Mouse (Mus musculus): Measurements from ENCODE around the gene Plin3.
"Not testable (repeated sequence)": the region's sequence is repeated elsewhere in the genome, so short reads cannot be mapped to it uniquely, and the experiment has no call there.

Gene Plin3

GRCm38 (mm10) chr17:56273482-56273881 lies 19.2 kb downstream of the Plin3 start:
- no peak for DNase-seq (ENCODE audit: low spot score)

- DNase-seq (ENCODE audit: low spot score): no peak
Measured at GRCm38 (mm10) chr17:56272644-56273043, 20.0 kb downstream of the Plin3 start.

- no peak for DNase-seq (ENCODE audit: low spot score)
Measured at GRCm38 (mm10) chr17:56271609-56272253, 20.9 kb downstream of the Plin3 start.

GRCm38 (mm10) chr17:56269741-56270140 lies 22.9 kb downstream of the Plin3 start:
- DNase-seq (ENCODE audit: low spot score): no peak

GRCm38 (mm10) chr17:56269153-56269630 lies 23.5 kb downstream of the Plin3 start:
- no peak for DNase-seq (ENCODE audit: low spot score)

- no peak for DNase-seq (ENCODE audit: low spot score)
Measured at GRCm38 (mm10) chr17:56266271-56266670, 26.4 kb downstream of the Plin3 start.

GRCm38 (mm10) chr17:56265869-56266268 lies 26.8 kb downstream of the Plin3 start:
- DNase-seq (ENCODE audit: low spot score): no peak

- no peak for DNase-seq (ENCODE audit: low spot score)
Measured at GRCm38 (mm10) chr17:56265011-56265410, 27.7 kb downstream of the Plin3 start.

GRCm38 (mm10) chr17:56264020-56264419 lies 28.7 kb downstream of the Plin3 start:
- DNase-seq (ENCODE audit: low spot score): peak; percentile 71

- DNase-seq (ENCODE audit: low spot score): no peak
Measured at GRCm38 (mm10) chr17:56262645-56263094, 30.0 kb downstream of the Plin3 start.

GRCm38 (mm10) chr17:56261166-56261565 lies 31.5 kb downstream of the Plin3 start:
- DNase-seq (ENCODE audit: low spot score): no peak

- DNase-seq (ENCODE audit: low spot score): no peak
Measured at GRCm38 (mm10) chr17:56259301-56260037, 33.2 kb downstream of the Plin3 start.

- not testable (repeated sequence) for DNase-seq (ENCODE audit: low spot score)
Measured at GRCm38 (mm10) chr17:56258812-56259211, 33.9 kb downstream of the Plin3 start.

GRCm38 (mm10) chr17:56258269-56258668 lies 34.4 kb downstream of the Plin3 start:
- not testable (repeated sequence) for DNase-seq (ENCODE audit: low spot score)

- DNase-seq (ENCODE audit: low spot score): no peak
Measured at GRCm38 (mm10) chr17:56257181-56257894, 35.3 kb downstream of the Plin3 start.

GRCm38 (mm10) chr17:56256239-56256881 lies 36.3 kb downstream of the Plin3 start, which contains the start of gene Fem1a:
Gene Fem1a (plus strand): TSS chr17:56256810.
- peak; percentile 83 for DNase-seq (ENCODE audit: low spot score)

GRCm38 (mm10) chr17:56255863-56256238 lies 36.8 kb downstream of the Plin3 start:
- DNase-seq (ENCODE audit: low spot score): peak; percentile 95

- no peak for DNase-seq (ENCODE audit: low spot score)
Measured at GRCm38 (mm10) chr17:56255429-56255828, 37.2 kb downstream of the Plin3 start.

- no peak for DNase-seq (ENCODE audit: low spot score)
Measured at GRCm38 (mm10) chr17:56254695-56255094, 38.0 kb downstream of the Plin3 start.

- peak; percentile 64 for DNase-seq (ENCODE audit: low spot score)
Measured at GRCm38 (mm10) chr17:56251136-56251829, 41.4 kb downstream of the Plin3 start.

GRCm38 (mm10) chr17:56245608-56246007 lies 47.1 kb downstream of the Plin3 start:
- DNase-seq (ENCODE audit: low spot score): no peak

Data from ovary, postnatal 14 days (tissue).